Mouse (Mus musculus) CH12.LX (cell line): ENCODE data around the gene Pcgf6. TPM values are rescaled to one million over a fixed set of nuclear protein-coding genes. Genes with fewer than 3 reads are reported as not detected.

Source experiments
- DNase-seq: peaks from one replicate; pipeline ENCODE4 v3.0.0-alpha.2; 2013; ENCODE audit errors: extremely low read depth
- H3K27ac ChIP-seq: 2 replicates; pipeline ENCODE4 v1.5.1; 2012; ENCODE audit warnings: low read depth, mild to moderate bottlenecking, control low read depth, moderate library complexity; ENCODE audit not compliant: insufficient read depth
- H3K27me3 ChIP-seq: replicated peaks from 2 replicates; pipeline ENCODE3; 2012; ENCODE audit warnings: inconsistent platforms
- H3K36me3 ChIP-seq, 2 experiments: replicated peaks in 1 of 2; 2 replicates each; pipeline versions ENCODE3 to v1.6.1; 2012; ENCODE audit warnings: inconsistent platforms in 1 of 2, low read length in 1 of 2, mild to moderate bottlenecking in 1 of 2, mixed read lengths in 1 of 2, moderate library complexity in 1 of 2; ENCODE audit not compliant: control insufficient read depth in 1 of 2, insufficient read depth in 1 of 2
- H3K4me1 ChIP-seq, 2 experiments: 2 replicates each; pipeline ENCODE4 v1.6.1; 2012; ENCODE audit warnings: inconsistent platforms in 1 of 2, moderate library complexity in 1 of 2; ENCODE audit not compliant: insufficient read depth in 2 of 2, control insufficient read depth in 1 of 2
- H3K4me2 ChIP-seq: 2 replicates; pipeline ENCODE4 v1.6.1; 2012; ENCODE audit warnings: low read depth, mild to moderate bottlenecking, control low read depth; ENCODE audit not compliant: poor library complexity, insufficient read depth, severe bottlenecking
- H3K4me3 ChIP-seq, 3 experiments: fragments of 150-350 bp in 1 of 3; sonication (generic) in 1 of 3; replicated peaks in 1 of 3; 2 replicates each; pipeline versions ENCODE3 to v1.5.1; 2011 to 2012; ENCODE audit warnings: low read depth in 2 of 3, low read length in 2 of 3, mild to moderate bottlenecking in 2 of 3, moderate library complexity in 2 of 3, control low read depth in 1 of 3, improper control_type of control experiment in 1 of 3, inconsistent platforms in 1 of 3, mixed read lengths in 1 of 3; ENCODE audit not compliant: poor library complexity in 1 of 3
- H3K79me2 ChIP-seq: replicated peaks from 2 replicates; pipeline ENCODE4 v1.6.1; 2012; ENCODE audit warnings: mild to moderate bottlenecking, moderate library complexity; ENCODE audit not compliant: control insufficient read depth, poor library complexity, insufficient read depth, severe bottlenecking; ENCODE audit errors: extremely low read depth
- H3K9ac ChIP-seq: 2 replicates; pipeline ENCODE4 v1.6.1; 2012; ENCODE audit warnings: low read depth, mild to moderate bottlenecking, control low read depth, moderate library complexity; ENCODE audit not compliant: insufficient read depth
- H3K9me3 ChIP-seq: replicated peaks from 2 replicates; pipeline ENCODE3; 2012; ENCODE audit warnings: low read length, inconsistent platforms, mixed read lengths
- BHLHE40 ChIP-seq: IDR thresholded peaks from 2 replicates; pipeline ENCODE4 v1.6.1; 2011; ENCODE audit warnings: mild to moderate bottlenecking, low read depth, low read length, improper control_type of control experiment
- CTCF ChIP-seq, 2 experiments: IDR thresholded peaks in 1 of 2; conservative IDR thresholded peaks in 1 of 2; 2 replicates each; pipeline ENCODE4 v1.5.1; 2011 to 2012; ENCODE audit warnings: low read depth in 2 of 2, low read length in 2 of 2, improper control_type of control experiment in 1 of 2, inconsistent platforms in 1 of 2, mild to moderate bottlenecking in 1 of 2, moderate library complexity in 1 of 2
- ETS1 ChIP-seq: conservative IDR thresholded peaks from 2 replicates; pipeline ENCODE4 v1.6.1; 2012; ENCODE audit warnings: low read depth, mild to moderate bottlenecking, inconsistent platforms, low read length, improper control_type of control experiment, moderate library complexity
- JUN ChIP-seq: IDR thresholded peaks from 2 replicates; pipeline ENCODE4 v1.6.1; 2011; ENCODE audit warnings: low read depth, mild to moderate bottlenecking, low read length, improper control_type of control experiment, moderate library complexity; ENCODE audit not compliant: insufficient read depth
- JUND ChIP-seq: conservative IDR thresholded peaks from 2 replicates; pipeline ENCODE4 v1.6.1; 2011; ENCODE audit warnings: low read depth, low read length, improper control_type of control experiment
- KAT2A ChIP-seq: IDR thresholded peaks from 2 replicates; pipeline ENCODE4 v1.6.1; 2012; ENCODE audit warnings: low read length, improper control_type of control experiment, inconsistent platforms; ENCODE audit not compliant: insufficient replicate concordance
- MAZ ChIP-seq: IDR thresholded peaks from 2 replicates; pipeline ENCODE4 v1.6.1; 2012; ENCODE audit warnings: low read depth, mild to moderate bottlenecking, inconsistent platforms, low read length, improper control_type of control experiment, moderate library complexity
- MXI1 ChIP-seq: IDR thresholded peaks from 2 replicates; pipeline ENCODE4 v1.6.1; 2011; ENCODE audit warnings: mild to moderate bottlenecking, low read depth, low read length, improper control_type of control experiment
- NRF1 ChIP-seq: IDR thresholded peaks from 2 replicates; pipeline ENCODE4 v1.6.1; 2014; ENCODE audit warnings: low read depth, mild to moderate bottlenecking, inconsistent platforms, low read length, improper control_type of control experiment, moderate library complexity
- PAX5 ChIP-seq: IDR thresholded peaks from 2 replicates; pipeline ENCODE4 v1.6.1; 2012; ENCODE audit warnings: low read length, inconsistent platforms, mixed read lengths
- POLR2A ChIP-seq: IDR thresholded peaks from 2 replicates; pipeline ENCODE4 v1.6.1; 2011; ENCODE audit warnings: low read depth, mild to moderate bottlenecking, improper control_type of control experiment, low read length
- ZC3H11A ChIP-seq: IDR thresholded peaks from 2 replicates; pipeline ENCODE4 v1.6.1; 2012; ENCODE audit warnings: low read depth, mild to moderate bottlenecking, inconsistent platforms, low read length, improper control_type of control experiment
- ZKSCAN1 ChIP-seq: IDR thresholded peaks from 2 replicates; pipeline ENCODE4 v1.6.1; 2012; ENCODE audit warnings: low read depth, inconsistent platforms, low read length, improper control_type of control experiment, borderline replicate concordance
- ZNF384 ChIP-seq: IDR thresholded peaks from 2 replicates; pipeline ENCODE4 v1.6.1; 2012; ENCODE audit warnings: low read depth, low read length, improper control_type of control experiment, inconsistent platforms
- dilution Hi-C: fragments of 300-500 bp; cut with MboI; formaldehyde crosslinking; loops from 2 replicates; pipeline ENCODE4 v1.14.3; 2020; ENCODE audit warnings: low sequenced_read_pairs; ENCODE audit not compliant: extremely low pct_unique_long_range_greater_than_20kb, extremely low pct_ligation_motif_present
- in situ Hi-C: fragments of 300-500 bp; cut with MboI; formaldehyde crosslinking; loops from 3 replicates; pipeline ENCODE4 v1.14.3; 2019; ENCODE audit warnings: low sequenced_read_pairs, low pct_ligation_motif_present, low pct_unique_long_range_greater_than_20kb, mixed read lengths
- polyA plus RNA-seq: library from polyadenylated mRNA; unstranded; fragments of >175 nt; gene quantifications from 2 replicates; pipeline ENCODE4 v1.2.1, GENCODE M21; 2012; ENCODE audit warnings: low read depth; ENCODE audit not compliant: insufficient read length
- total RNA-seq, 2 experiments: library from RNA; depleted of rRNA; stranded (reverse); fragments of 300-350 nt in 1 of 2; fragments of >200 nt in 1 of 2; gene quantifications; 2 replicates each; pipeline ENCODE4 v1.2.3; 2012 to 2014

Gene Pcgf6
- total and polyA plus RNA-seq, 3 experiments: 17.3 to 43.8 (median 39.7) TPM

DNA sequence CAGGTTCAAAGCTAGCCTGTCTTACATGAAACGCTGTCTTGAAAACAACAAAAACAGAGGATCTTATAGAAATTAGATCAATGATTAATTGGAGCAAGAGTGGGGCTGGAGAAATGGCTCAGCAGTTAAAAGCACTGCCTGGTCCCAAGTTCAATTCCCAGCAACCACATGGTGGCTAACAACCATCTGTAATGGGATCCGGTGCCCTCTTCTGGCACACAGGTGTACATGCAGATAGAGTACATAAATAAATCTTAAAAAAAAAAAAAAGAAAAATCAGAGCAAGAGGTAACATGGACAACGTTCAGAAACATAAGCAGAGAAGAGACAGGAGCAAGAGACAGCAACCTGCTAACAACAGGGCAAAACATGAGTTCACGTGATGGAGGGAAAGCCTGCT, 24.2 kb downstream of the Pcgf6 start:
- Histone ChIP-seq H3K27me3 (no peaks in the 10 kb centered on the region), H3K4me2 (no peak overlapping the region), H3K9me3 (no peaks in the 10 kb centered on the region), H3K9ac (no peak overlapping the region), H3K4me3 (no peak overlapping the region), H3K36me3 (peaks cover 0 to 2% of the 10 kb centered on the region in 2 experiments), H3K4me1 (peaks cover 7 to 16% of the 10 kb centered on the region in 2 experiments; a peak in 3 of 4 replicates), H3K27ac (no peak overlapping the region)
- DNase-seq: no peak
- in situ Hi-C loops: no loop called here
- dilution Hi-C loops: no loop called here
- peak in 1 of 2 experiments; percentile 17; a peak in 1 of 4 replicates for TF ChIP-seq CTCF (conservative IDR thresholded peaks at IDR 0.05 in 1 of 2, IDR thresholded peaks at IDR 0.05 in 1 of 2; ENCODE audit: low read depth in 2 of 2, low read length in 2 of 2)
- TF ChIP-seq ZC3H11A: no peak
- no peak for TF ChIP-seq ETS1
- TF ChIP-seq, all 38 proteins: peak for 1
- no peaks in the 10 kb centered on the region for H3K79me2 ChIP-seq

- in situ Hi-C loops: no loop called here
- no peak overlapping the region for H3K4me2 ChIP-seq
- no peaks in the 10 kb centered on the region for H3K79me2 ChIP-seq
- no peaks in the 10 kb centered on the region for H3K27me3 ChIP-seq
- H3K9me3 ChIP-seq: no peaks in the 10 kb centered on the region
- no peaks in the 10 kb centered on the region for H3K36me3 ChIP-seq
- no peak overlapping the region for H3K27ac ChIP-seq
- DNase-seq: no peak
- dilution Hi-C loops: no loop called here
- no peak overlapping the region for H3K4me3 ChIP-seq
- TF ChIP-seq JUN (no peak), BHLHE40 (peak; percentile 56)
- no peak overlapping the region for H3K9ac ChIP-seq
- H3K4me1 ChIP-seq: peaks cover 7 to 16% of the 10 kb centered on the region in 2 experiments; a peak in 3 of 4 replicates
Measured at GRCm38 (mm10) chr19:47024954-47025353, 25.8 kb downstream of the Pcgf6 start.

DNA sequence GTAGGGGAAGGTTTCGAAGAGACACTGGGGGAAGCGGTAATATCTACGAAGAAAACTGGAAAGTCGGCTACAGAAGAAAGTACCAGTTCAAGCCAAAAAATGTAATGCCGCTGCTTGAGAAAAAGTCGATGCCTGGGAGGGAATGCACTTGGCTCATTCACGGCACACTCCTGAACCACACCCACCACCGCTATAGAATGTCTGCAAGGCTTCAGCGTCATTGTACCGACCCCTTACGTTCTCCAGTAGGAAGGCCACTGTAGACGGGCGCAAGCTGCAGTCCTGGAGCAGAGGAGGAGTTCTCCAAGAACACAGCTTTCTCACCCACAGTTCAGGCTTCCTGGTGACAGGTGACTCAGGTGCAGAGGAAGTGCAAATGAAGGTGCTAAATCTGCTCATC, 27.2 kb downstream of the Pcgf6 start:
- dilution Hi-C loops: no loop called here

GRCm38 (mm10) chr19:47022709-47023108, 28.0 kb downstream of the Pcgf6 start:
- in situ Hi-C loops (no loop called here), dilution Hi-C loops (no loop called here)
- DNase-seq: no peak
- no peak for TF ChIP-seq NRF1
- no peak for TF ChIP-seq ZKSCAN1
- no peak for TF ChIP-seq MAZ
- TF ChIP-seq POLR2A: no peak
- TF ChIP-seq ZNF384: no peak
- TF ChIP-seq MXI1: no peak
- Histone ChIP-seq H3K4me3 (no peak overlapping the region), H3K4me2 (no peak overlapping the region), H3K27me3 (no peaks in the 10 kb centered on the region), H3K27ac (no peak overlapping the region), H3K9ac (no peak overlapping the region), H3K79me2 (no peaks in the 10 kb centered on the region), H3K4me1 (peaks cover 7 to 16% of the 10 kb centered on the region in 2 experiments; a peak in 3 of 4 replicates), H3K36me3 (no peaks in the 10 kb centered on the region), H3K9me3 (no peaks in the 10 kb centered on the region)

More for the DNA sequence above, 27.2 kb downstream of the Pcgf6 start:
- DNase-seq: no peak
- Histone ChIP-seq H3K4me2 (no peak overlapping the region), H3K27me3 (no peaks in the 10 kb centered on the region), H3K9ac (no peak overlapping the region), H3K9me3 (no peaks in the 10 kb centered on the region), H3K79me2 (no peaks in the 10 kb centered on the region), H3K36me3 (no peaks in the 10 kb centered on the region), H3K4me3 (no peak overlapping the region), H3K27ac (no peak overlapping the region), H3K4me1 (peaks cover 7 to 16% of the 10 kb centered on the region in 2 experiments; a peak in 3 of 4 replicates)
- in situ Hi-C loops: no loop called here
- TF ChIP-seq PAX5: no peak
- TF ChIP-seq CTCF (conservative IDR thresholded peaks at IDR 0.05 in 1 of 2, IDR thresholded peaks at IDR 0.05 in 1 of 2; ENCODE audit: low read depth in 2 of 2, low read length in 2 of 2): no peak
- no peak for TF ChIP-seq KAT2A
- TF ChIP-seq JUND: no peak
